Mouse (Mus musculus): ENCODE results near the gene Zc3h8. TPM values are rescaled to one million over a fixed set of nuclear protein-coding genes. Genes with fewer than 3 reads are reported as not detected.

Gene Zc3h8
- polyA plus RNA-seq (2017; shearing (Covaris generic)) = 11.8 TPM

DNA sequence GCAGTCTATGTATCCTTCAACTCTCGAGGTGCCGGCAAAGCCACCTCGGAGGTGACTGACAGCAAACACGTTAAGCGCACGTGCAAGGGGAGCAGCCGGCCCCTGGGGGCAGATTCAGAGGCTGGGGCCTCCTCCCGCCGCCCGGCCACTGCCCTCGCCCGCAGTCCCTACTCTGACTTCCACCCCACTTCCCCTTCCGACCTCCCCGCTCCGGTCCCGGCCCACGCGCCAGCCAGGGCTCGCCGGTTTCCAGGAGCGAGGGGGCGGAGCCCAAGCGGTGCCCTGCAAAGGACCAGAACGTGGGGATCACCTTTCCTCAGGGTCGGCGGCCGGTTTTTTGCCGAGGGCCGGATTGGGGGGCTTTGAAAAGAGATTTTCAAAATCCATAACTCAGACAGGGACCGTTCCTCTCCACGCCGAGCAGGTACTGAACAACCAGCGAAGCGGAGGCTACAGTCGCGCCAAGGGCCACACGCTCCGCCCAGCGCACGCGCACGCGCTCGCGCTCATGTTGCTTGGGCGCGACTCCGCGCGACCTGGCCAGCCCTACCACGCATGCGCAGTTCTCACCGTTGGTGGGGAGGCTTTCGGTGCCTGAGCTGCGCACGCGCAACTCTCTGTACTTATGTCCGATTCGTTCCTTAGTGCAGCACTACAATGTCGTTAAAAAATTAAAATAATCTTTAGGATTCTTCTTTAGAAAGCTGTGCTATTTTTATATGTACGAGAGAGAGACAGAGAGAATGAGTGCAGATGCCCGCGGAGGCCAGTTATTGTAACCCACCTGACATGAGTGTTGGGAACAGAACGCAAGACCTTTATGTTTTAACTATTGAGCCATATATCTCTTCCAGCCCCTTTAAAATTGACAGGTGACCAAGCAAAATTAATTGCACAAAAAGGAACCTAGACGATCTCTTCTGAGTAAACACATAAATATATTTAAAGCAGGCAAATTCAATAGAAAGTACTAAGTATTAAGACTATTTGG lies at the start of gene Zc3h8:
Gene Zc3h8 (minus strand): TSS at position 540 of the 991 bp plus-strand sequence.

DNA sequence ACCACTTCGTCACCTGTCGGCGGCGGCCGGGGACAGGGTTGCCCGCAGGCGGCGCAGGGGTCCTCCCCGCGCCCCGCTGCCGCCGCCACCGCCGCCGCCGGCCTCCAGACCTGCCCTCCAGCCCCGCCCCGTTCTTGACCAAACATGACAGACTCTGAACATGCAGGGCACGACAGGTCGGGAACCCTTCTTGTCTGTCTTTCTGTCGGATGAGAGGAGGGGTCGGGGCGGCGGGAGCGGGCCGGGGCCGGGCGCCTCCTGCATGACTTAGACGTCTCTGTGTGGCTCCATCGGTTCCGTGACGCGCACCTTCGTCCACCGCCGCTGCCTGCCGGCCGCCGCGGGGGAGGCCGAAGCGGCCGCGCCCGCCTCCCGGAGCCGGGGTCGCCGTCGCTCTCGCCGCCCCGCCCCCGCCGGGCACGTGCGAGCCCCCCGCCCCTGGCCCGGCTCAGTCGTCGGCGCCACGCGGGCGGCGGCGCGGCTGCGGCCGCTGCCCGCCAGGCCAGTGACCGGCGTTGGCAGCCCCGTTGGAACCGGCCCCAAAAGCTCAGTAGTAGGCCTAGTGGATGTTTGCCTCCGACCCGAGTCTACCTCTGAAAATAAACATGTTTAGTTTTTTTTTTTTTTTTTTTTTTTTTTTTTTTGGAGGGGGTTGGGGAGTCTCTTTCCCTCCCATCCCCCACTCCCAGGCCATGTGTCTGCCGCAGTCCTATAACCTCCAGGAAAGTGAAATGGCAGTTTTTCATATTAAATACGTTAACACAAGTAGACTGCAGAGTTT lies 24.0 kb upstream of the Zc3h8 start, which contains the start of gene Gm10762:
Gene Gm10762 (minus strand): TSS at position 65 of the 781 bp plus-strand sequence.

DNA sequence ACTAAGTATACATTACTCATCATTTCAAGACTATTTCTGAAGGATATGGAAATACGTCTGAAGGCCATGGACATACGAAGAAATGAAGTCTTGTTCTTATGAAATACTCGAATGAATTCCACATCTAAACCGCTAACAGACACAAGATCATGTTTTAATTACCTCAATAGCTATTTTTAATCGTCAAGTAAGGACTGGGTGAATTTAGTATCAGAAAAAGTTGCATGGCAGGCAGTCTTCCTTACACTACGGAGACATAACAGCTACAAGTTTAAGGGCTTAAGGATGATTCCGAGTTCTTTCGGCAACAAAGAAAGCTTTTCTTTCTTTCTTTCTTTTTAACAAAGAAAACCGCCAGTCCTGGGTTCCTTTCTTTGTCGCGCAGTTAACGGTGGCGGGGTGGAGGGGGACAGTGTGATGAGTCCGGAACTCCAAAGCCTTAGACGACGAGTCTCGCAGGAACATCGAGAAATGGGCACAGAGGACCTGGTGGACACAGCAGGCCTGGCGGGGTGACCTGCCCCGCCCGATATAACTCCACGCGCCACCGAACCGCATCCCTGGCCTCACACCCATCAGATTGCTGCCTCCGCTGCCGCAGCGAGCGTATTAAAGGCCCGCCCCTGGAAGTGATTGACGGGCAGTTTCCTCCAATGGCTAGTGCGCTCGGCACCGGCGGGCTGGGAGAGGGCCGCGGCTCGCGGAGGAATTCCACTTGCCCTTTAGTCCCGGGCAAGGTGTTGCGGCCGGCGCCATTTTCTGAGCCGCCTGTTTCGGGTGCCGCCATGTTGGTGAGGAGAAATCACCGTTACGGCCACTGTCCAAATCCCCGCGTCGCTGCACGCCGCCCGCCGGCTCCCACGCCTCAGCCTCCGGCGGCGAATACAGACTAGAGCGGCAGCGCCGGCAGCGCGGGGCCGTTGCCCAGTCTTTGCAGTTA lies 23.0 kb upstream of the Zc3h8 start, which contains the start of gene Zc3h6:
Gene Zc3h6 (plus strand): TSS at position 762 of the 940 bp plus-strand sequence.

Other genes starting within 250 kb of the Zc3h8 start
- 2.2 TPM for gene Mertk, start 245.1 kb downstream of the Zc3h8 start, polyA plus RNA-seq (2017; shearing (Covaris generic))
- gene Tmem87b, start 126.0 kb downstream of the Zc3h8 start, polyA plus RNA-seq (2017; shearing (Covaris generic)) = 37.8 TPM
- not detected for gene Fbln7, start 81.1 kb downstream of the Zc3h8 start, polyA plus RNA-seq (2017; shearing (Covaris generic))
- gene Zc3h6, start 23.3 kb upstream of the Zc3h8 start, polyA plus RNA-seq (2017; shearing (Covaris generic)) = 4.4 TPM
- 2.5 TPM for gene Gm10762, start 23.6 kb upstream of the Zc3h8 start, polyA plus RNA-seq (2017; shearing (Covaris generic))
- not detected for gene Vinac1, start 104.1 kb upstream of the Zc3h8 start, polyA plus RNA-seq (2017; shearing (Covaris generic))
- gene Ttl, start 121.9 kb upstream of the Zc3h8 start, polyA plus RNA-seq (2017; shearing (Covaris generic)) = 2.0 TPM
- gene Polr1b, start 156.9 kb upstream of the Zc3h8 start, polyA plus RNA-seq (2017; shearing (Covaris generic)) = 39.3 TPM
- 25.6 TPM for gene Chchd5, start 185.6 kb upstream of the Zc3h8 start, polyA plus RNA-seq (2017; shearing (Covaris generic))